8 mouse cellular contexts compared by ENCODE assay signal in genomic region chr12:80197343-80197742, GRCm38 (mm10).
DNase-seq lines count a peak whose midpoint lies in the region; ATAC-seq and TF ChIP-seq lines count a peak whose summit lies in the region.
"Had no signal": no experiment of that assay in that cellular context is flagged by ENCODE, and none has a peak within 500 bp of the region (broad histone marks: within the 10 kb centered on the region; RNA-seq: fewer than 3 reads in every experiment).

No protein-coding gene starts in this region.

- no peaks in the 10 kb centered on the region for H3K9me3 ChIP-seq in ES-E14 (ENCODE audit: control insufficient read depth, insufficient read depth, low read depth, low read length)
- H3K9me3 ChIP-seq in limb, embryonic 11.5 days (ENCODE audit: control insufficient read depth, low read length), result 0 out of 2 replicates have a peak, but pooled peaks cover 4% of the 10 kb centered on the region

- 81% methylated on average over 10 of the region's 10 CpGs for WGBS in limb, embryonic 11.5 days

- H3K4me2 ChIP-seq in limb, embryonic 11.5 days (ENCODE audit: low read depth, severe bottlenecking), result no peak overlapping the region
- H3K4me2 ChIP-seq: heart, embryonic 13.5 days had no signal

- ATAC-seq in erythroblast, adult 5-6 weeks (replicated peaks; ENCODE audit: low FRiP score, poor library complexity, severe bottlenecking), result peak; percentile 72; the same call in 1 of the 2 replicates
- no peak for ATAC-seq in limb, embryonic 11.5 days (ENCODE audit: insufficient number of reproducible peaks, low FRiP score, low TSS enrichment, low read depth)

- no peaks in the 10 kb centered on the region for H3K27me3 ChIP-seq in limb, embryonic 11.5 days (ENCODE audit: control insufficient read depth, insufficient read depth, low read length)
- H3K27me3 ChIP-seq: heart, embryonic 13.5 days had no signal

- in situ Hi-C loops in ES-E14 (cut with MboI; ENCODE audit: low sequenced_read_pairs in 2 of 2, unreplicated experiment in 2 of 2), result no loop called here

- peaks cover 0 to 1% of the 10 kb centered on the region in 2 experiments; a peak in 1 of 4 replicates for H3K4me1 ChIP-seq in ES-E14 (ENCODE audit: control insufficient read depth in 2 of 2, insufficient read depth in 2 of 2, low read length in 2 of 2, poor library complexity in 1 of 2)
- H3K4me1 ChIP-seq in limb, embryonic 11.5 days (ENCODE audit: control insufficient read depth, insufficient read depth, low read length), result 0 out of 2 replicates have a peak, but pooled peaks cover 2% of the 10 kb centered on the region

- DNase-seq in layer of hippocampus, adult 11-12 months (ENCODE audit: low spot score), result peak; percentile 37
- DNase-seq in layer of hippocampus, adult 9-11 months, result no peak
- peak; percentile 66 for DNase-seq in ES-E14 (ENCODE audit: low read depth, low spot score)
- peak; percentile 55 for DNase-seq in adrenal gland, postnatal 25 days
- peak; percentile 83 for DNase-seq in limb, embryonic 11.5 days (ENCODE audit: low spot score)
- peak; percentile 86 for DNase-seq in retina, embryonic 14.5 days (ENCODE audit: low spot score)

- peaks cover 34% of the 10 kb centered on the region for H3K36me3 ChIP-seq in ES-E14 (ENCODE audit: control insufficient read depth, insufficient read depth, low read length, poor library complexity, severe bottlenecking)
- H3K36me3 ChIP-seq in limb, embryonic 11.5 days (ENCODE audit: control insufficient read depth, insufficient read depth, low read length), result peaks cover 13% of the 10 kb centered on the region

- H3K27ac ChIP-seq in ES-E14 (ENCODE audit: insufficient read depth, low read depth, low read length, poor library complexity, severe bottlenecking), result no peak overlapping the region
- H3K27ac ChIP-seq in limb, embryonic 11.5 days (replicated peaks; ENCODE audit: low read depth, low read length), result no peak overlapping the region
- H3K27ac ChIP-seq: heart, embryonic 13.5 days had no signal

- H3K9ac ChIP-seq in ES-E14 (ENCODE audit: insufficient read depth, low read depth, low read length, poor library complexity, severe bottlenecking), result no peak overlapping the region
- no peak overlapping the region for H3K9ac ChIP-seq in limb, embryonic 11.5 days (ENCODE audit: low read length)
- H3K9ac ChIP-seq: heart, embryonic 13.5 days had no signal

- no peak overlapping the region for H3K4me3 ChIP-seq in ES-E14 (ENCODE audit: insufficient read depth in 1 of 2, low read depth in 1 of 2, low read length in 2 of 2, poor library complexity in 1 of 2, severe bottlenecking in 1 of 2)
- no peak overlapping the region for H3K4me3 ChIP-seq in limb, embryonic 11.5 days (ENCODE audit: low read depth, low read length)
- H3K4me3 ChIP-seq: heart, embryonic 13.5 days had no signal

TF ChIP-seq in ES-E14, 5 proteins besides CTCF, POLR2A, EP300 and RAD21:
- TF ChIP-seq ZC3H11A (IDR thresholded peaks at IDR 0.05; ENCODE audit: borderline replicate concordance, low read depth, low read length), result 0 out of 2 replicates have a peak, but pooled peaks have one; percentile 5
- no peak for TF ChIP-seq MAFK (IDR thresholded peaks at IDR 0.05; ENCODE audit: insufficient read depth, low read depth, low read length)
- TF ChIP-seq CHD2 (IDR thresholded peaks at IDR 0.05; ENCODE audit: low read depth, low read length), result no peak
